Mouse (Mus musculus) forebrain, embryonic 16.5 days (tissue): ENCODE results near the gene Rlbp1. TPM values are rescaled to one million over a fixed set of nuclear protein-coding genes. Genes with fewer than 3 reads are reported as not detected.

Experiments
- ATAC-seq: fragments of 200-750 bp; cut with Nextera tagmentation; 2 replicates; pipeline ENCODE4 v1.8.0; 2017; ENCODE audit warnings: mild to moderate bottlenecking, moderate library complexity
- H3K27ac ChIP-seq: fragments of 300-500 bp; sonication (generic); 2 replicates; pipeline ENCODE4 v1.5.1; 2014; ENCODE audit warnings: low read length, control low read depth
- H3K27me3 ChIP-seq: fragments of 300-500 bp; sonication (generic); replicated peaks from 2 replicates; pipeline ENCODE4 v1.6.1; 2014; ENCODE audit warnings: low read length; ENCODE audit not compliant: control insufficient read depth, insufficient read depth
- H3K36me3 ChIP-seq: fragments of 300-500 bp; sonication (generic); 2 replicates; pipeline ENCODE4 v1.6.1; 2014; ENCODE audit not compliant: control insufficient read depth, insufficient read depth
- H3K4me1 ChIP-seq: fragments of 300-500 bp; sonication (generic); replicated peaks from 2 replicates; pipeline ENCODE4 v1.6.1; 2014; ENCODE audit warnings: low read length; ENCODE audit not compliant: control insufficient read depth, insufficient read depth
- H3K4me2 ChIP-seq: fragments of 300-500 bp; sonication (generic); 2 replicates; pipeline ENCODE4 v1.6.1; 2014; ENCODE audit warnings: mild to moderate bottlenecking, low read length, control low read depth
- H3K4me3 ChIP-seq: fragments of 300-500 bp; sonication (generic); replicated peaks from 2 replicates; pipeline ENCODE4 v1.5.1; 2014; ENCODE audit warnings: mild to moderate bottlenecking, low read length, control low read depth
- H3K9ac ChIP-seq: fragments of 300-500 bp; sonication (generic); replicated peaks from 2 replicates; pipeline ENCODE4 v1.6.1; 2014; ENCODE audit warnings: low read depth, low read length, control low read depth
- H3K9me3 ChIP-seq: fragments of 300-500 bp; sonication (generic); 2 replicates; pipeline ENCODE4 v1.6.1; 2016; ENCODE audit warnings: low read length; ENCODE audit not compliant: control insufficient read depth
- whole genome bisulfite sequencing: fragments of 180-500 bp; shearing (Covaris S2); extraction: QIAGEN DNeasy Blood & Tissue Kit; methylation state at CpG from one replicate; pipeline ENCODE4 v1.1.7; 2014; 5-methylcytosine and 5-hydroxymethylcytosine counted together
- polyA plus RNA-seq: library from polyadenylated mRNA; unstranded; fragments of >200 nt; fragmentation: Nextera tagmentation; extraction: Ambion mirVana; gene quantifications from 2 replicates; pipeline ENCODE4 v1.2.1, GENCODE M21; 2015

Rlbp1 gene
- polyA plus RNA-seq: 71.6 and 94.9 TPM in 2 replicates

GRCm38 (mm10) chr7:79386422-79387133, at the start of gene Rlbp1:
Gene Rlbp1 (minus strand): TSS chr7:79387048.
- Histone ChIP-seq H3K27ac (peak within 1 kb of the TSS; percentile 81), H3K4me3 (peak within 1 kb of the TSS; percentile 37), H3K4me2 (peak within 1 kb of the TSS; percentile 47)

GRCm38 (mm10) chr7:79428243-79428642, 41.4 kb upstream of the Rlbp1 start:
- no peak for ATAC-seq
- H3K9ac ChIP-seq: no peak overlapping the region
- H3K9me3 ChIP-seq: no peaks in the 10 kb centered on the region
- H3K4me3 ChIP-seq: no peak overlapping the region
- 62% methylated on average over 5 of the region's 5 CpGs for WGBS
- H3K36me3 ChIP-seq: no peaks in the 10 kb centered on the region
- no peaks in the 10 kb centered on the region for H3K4me1 ChIP-seq
- no peaks in the 10 kb centered on the region for H3K27me3 ChIP-seq
- no peak overlapping the region for H3K4me2 ChIP-seq
- no peak overlapping the region for H3K27ac ChIP-seq

More at GRCm38 (mm10) chr7:79386422-79387133, at the start of gene Rlbp1:
- Histone ChIP-seq H3K9ac (peak within 1 kb of the TSS; percentile 47), H3K4me1 (peaks cover 11% of the 10 kb centered on the region), H3K9me3 (no peaks in the 10 kb centered on the region), H3K27me3 (no peaks in the 10 kb centered on the region), H3K36me3 (no peaks in the 10 kb centered on the region)
- WGBS: 24% methylated on average over 16 of the region's 16 CpGs
- ATAC-seq: peak; percentile 89

- Histone ChIP-seq H3K4me1 (no peaks in the 10 kb centered on the region), H3K9ac (no peak overlapping the region), H3K9me3 (no peaks in the 10 kb centered on the region), H3K27ac (no peak overlapping the region), H3K4me2 (no peak overlapping the region), H3K27me3 (no peaks in the 10 kb centered on the region), H3K4me3 (no peak overlapping the region), H3K36me3 (no peaks in the 10 kb centered on the region)
- no peak for ATAC-seq
- WGBS: 84% methylated on average over 10 of the region's 10 CpGs
Measured at GRCm38 (mm10) chr7:79425804-79426203, 39.0 kb upstream of the Rlbp1 start.

GRCm38 (mm10) chr7:79422876-79423275, 36.0 kb upstream of the Rlbp1 start:
- Histone ChIP-seq H3K9me3 (no peaks in the 10 kb centered on the region), H3K9ac (no peak overlapping the region), H3K4me1 (no peaks in the 10 kb centered on the region), H3K4me2 (no peak overlapping the region), H3K27me3 (no peaks in the 10 kb centered on the region), H3K27ac (no peak overlapping the region), H3K4me3 (no peak overlapping the region), H3K36me3 (no peaks in the 10 kb centered on the region)
- ATAC-seq: no peak
- 93% methylated on average over 10 of the region's 10 CpGs for WGBS

- Histone ChIP-seq H3K4me2 (no peak overlapping the region), H3K9ac (no peak overlapping the region), H3K36me3 (no peaks in the 10 kb centered on the region), H3K4me1 (no peaks in the 10 kb centered on the region), H3K9me3 (no peaks in the 10 kb centered on the region), H3K27me3 (no peaks in the 10 kb centered on the region), H3K4me3 (no peak overlapping the region), H3K27ac (no peak overlapping the region)
- no peak for ATAC-seq
- 94% methylated on average over 7 of the region's 7 CpGs for WGBS
Measured at GRCm38 (mm10) chr7:79419950-79420349, 33.1 kb upstream of the Rlbp1 start.

GRCm38 (mm10) chr7:79414449-79415375, 27.9 kb upstream of the Rlbp1 start:
- no peak overlapping the region for H3K27ac ChIP-seq
- no peaks in the 10 kb centered on the region for H3K36me3 ChIP-seq
- no peaks in the 10 kb centered on the region for H3K4me1 ChIP-seq
- no peaks in the 10 kb centered on the region for H3K9me3 ChIP-seq
- no peak overlapping the region for H3K4me2 ChIP-seq
- 84% methylated on average over 18 of the region's 18 CpGs for WGBS
- ATAC-seq: no peak
- no peak overlapping the region for H3K9ac ChIP-seq
- no peaks in the 10 kb centered on the region for H3K27me3 ChIP-seq
- H3K4me3 ChIP-seq: no peak overlapping the region

- ATAC-seq: no peak
- no peaks in the 10 kb centered on the region for H3K27me3 ChIP-seq
- H3K4me2 ChIP-seq: no peak overlapping the region
- 84% methylated on average over 3 of the region's 3 CpGs for WGBS
- no peaks in the 10 kb centered on the region for H3K36me3 ChIP-seq
- no peak overlapping the region for H3K9ac ChIP-seq
- H3K4me1 ChIP-seq: no peaks in the 10 kb centered on the region
- no peak overlapping the region for H3K27ac ChIP-seq
- no peak overlapping the region for H3K4me3 ChIP-seq
- no peaks in the 10 kb centered on the region for H3K9me3 ChIP-seq
Measured at GRCm38 (mm10) chr7:79400296-79400695, 13.4 kb upstream of the Rlbp1 start.

GRCm38 (mm10) chr7:79398971-79399370, 12.1 kb upstream of the Rlbp1 start:
- WGBS: 69% methylated on average over 12 of the region's 12 CpGs
- no peak overlapping the region for H3K4me3 ChIP-seq

GRCm38 (mm10) chr7:79398426-79398825, 11.6 kb upstream of the Rlbp1 start:
- H3K36me3 ChIP-seq: no peaks in the 10 kb centered on the region
- ATAC-seq: no peak
- no peak overlapping the region for H3K27ac ChIP-seq
- H3K27me3 ChIP-seq: no peaks in the 10 kb centered on the region
- H3K9ac ChIP-seq: no peak overlapping the region
- H3K9me3 ChIP-seq: no peaks in the 10 kb centered on the region
- no peak overlapping the region for H3K4me3 ChIP-seq
- 86% methylated on average over 8 of the region's 8 CpGs for WGBS
- H3K4me2 ChIP-seq: no peak overlapping the region
- no peaks in the 10 kb centered on the region for H3K4me1 ChIP-seq

More at GRCm38 (mm10) chr7:79398971-79399370, 12.1 kb upstream of the Rlbp1 start:
- Histone ChIP-seq H3K36me3 (no peaks in the 10 kb centered on the region), H3K27ac (no peak overlapping the region), H3K9me3 (no peaks in the 10 kb centered on the region), H3K9ac (no peak overlapping the region), H3K4me1 (no peaks in the 10 kb centered on the region), H3K4me2 (no peak overlapping the region), H3K27me3 (no peaks in the 10 kb centered on the region)
- no peak for ATAC-seq
